Mouse (Mus musculus) heart, postnatal 25 days (tissue): Measurements from ENCODE around the gene Tubb4a. TPM values are rescaled to one million over a fixed set of nuclear protein-coding genes. Genes with fewer than 3 reads are reported as not detected.
"Not testable (repeated sequence)": the region's sequence is repeated elsewhere in the genome, so short reads cannot be mapped to it uniquely, and the experiment has no call there.

ENCODE experiments used
- DNase-seq: peaks from one replicate; pipeline ENCODE4 v3.0.0; 2022; ENCODE audit warnings: low spot score
- intact Hi-C: fragments of 180-260 bp; cut with DNase I; formaldehyde crosslinking; loops from one replicate; pipeline ENCODE4 v1.15.1; 2025
- total RNA-seq, 2 experiments: library from RNA; stranded (reverse); gene quantifications; 2 replicates each; pipeline ENCODE4 v1.2.3; 2021

Tubb4a gene
- total RNA-seq, 2 experiments from 2014 or later, result 3.2 to 3.3 TPM

DNA sequence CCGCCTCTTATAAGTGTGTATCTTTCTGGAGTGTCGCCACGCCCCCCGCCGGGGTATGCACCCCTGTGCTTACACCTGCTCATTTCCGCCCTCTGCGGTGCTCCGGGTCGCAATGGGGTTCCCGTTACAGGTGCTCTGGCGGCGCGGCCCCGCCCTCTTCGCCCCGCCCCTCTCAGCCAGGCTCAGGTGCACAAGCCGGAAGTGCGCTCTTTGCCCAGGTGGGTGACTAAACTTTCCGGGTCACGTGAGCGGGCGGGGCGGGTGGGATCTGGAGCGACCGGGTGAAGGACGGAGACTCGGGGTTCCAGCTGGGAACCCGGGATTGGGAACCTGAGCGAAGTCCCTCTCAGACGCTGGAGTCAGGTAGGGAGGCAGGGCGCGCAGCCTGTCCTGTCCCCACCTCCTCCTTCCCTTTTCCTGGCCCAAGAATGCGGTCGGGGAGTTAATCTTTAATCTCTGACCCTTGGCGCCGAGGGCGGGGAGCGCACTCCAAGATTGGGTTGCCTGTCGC, 25.5 kb downstream of the Tubb4a start:
- DNase-seq, result no peak
- intact Hi-C loops, result loop anchor here (10.0 kb wide), 1 partner anchor 273 kb away; no protein-coding TSS in a partner anchor

DNA sequence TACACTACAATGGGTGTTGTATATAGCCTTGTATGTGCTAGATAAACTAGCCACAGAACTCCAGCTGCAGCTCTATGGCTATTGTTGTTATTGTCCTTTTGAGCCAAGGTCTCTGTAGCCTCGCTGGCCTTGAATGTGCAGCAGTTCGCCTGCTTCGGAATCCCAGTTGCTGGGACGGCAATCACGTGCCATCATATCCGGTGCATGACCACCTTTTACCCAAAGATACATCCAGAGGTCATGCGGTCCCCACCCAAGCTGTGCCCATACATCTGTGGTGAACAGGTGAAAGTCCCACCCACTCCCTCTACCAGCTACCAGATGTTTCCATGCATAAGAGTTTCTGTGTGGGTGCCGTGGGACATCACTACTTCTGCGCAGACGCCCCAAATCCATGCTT, 26.5 kb downstream of the Tubb4a start:
- no peak for DNase-seq
- intact Hi-C loops, result loop anchor here (2.0 to 10.0 kb wide), 2 partner anchors 106 to 274 kb away; no protein-coding TSS in a partner anchor

- intact Hi-C loops, result loop anchor here (2.0 to 10.0 kb wide), 2 partner anchors 106 to 274 kb away; no protein-coding TSS in a partner anchor
- DNase-seq, result peak; percentile 92
Observed at GRCm38 (mm10) chr17:57060231-57060801, 27.3 kb downstream of the Tubb4a start.

GRCm38 (mm10) chr17:57059486-57059977, 28.1 kb downstream of the Tubb4a start, which contains the start of gene Slc25a23:
Gene Slc25a23, minus strand, starts transcription at chr17:57059863.
- peak; percentile 42 for DNase-seq
- intact Hi-C loops, result loop anchor here (2.0 to 5.0 kb wide), 2 partner anchors 67 to 229 kb away; partner anchors contain the start of genes Clpp and Rfx2

DNA sequence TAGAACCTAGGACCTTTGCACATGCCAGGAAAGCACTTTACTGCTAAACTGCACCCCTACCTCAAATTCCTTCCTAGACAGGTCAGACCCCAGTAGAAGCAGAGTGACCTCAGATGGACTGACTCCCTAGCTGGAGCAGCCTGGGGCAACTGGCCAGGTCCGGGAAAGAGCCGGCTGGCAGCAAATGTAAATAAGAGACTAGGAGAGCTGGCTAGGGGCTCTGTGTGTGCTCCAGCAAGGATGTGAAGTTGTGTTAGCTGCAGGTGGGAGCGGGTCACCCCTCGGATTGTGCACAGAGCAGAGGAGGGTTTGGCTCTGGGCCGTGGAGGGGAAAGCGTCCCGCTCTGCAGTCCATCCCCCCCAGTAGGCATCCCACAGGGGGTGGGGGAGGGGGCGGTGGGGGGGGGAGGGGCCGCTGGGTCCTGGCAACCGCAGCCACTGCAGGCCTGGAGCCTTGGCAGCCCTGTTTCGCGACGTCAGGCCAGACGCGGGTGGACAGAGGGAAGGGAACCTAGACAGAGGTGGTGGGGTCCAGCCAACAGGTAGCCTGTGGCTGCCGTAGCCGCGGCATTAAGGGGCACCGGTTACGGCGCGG, 28.6 kb downstream of the Tubb4a start, which contains the start of gene Crb3:
Gene Crb3, plus strand, starts transcription at position 215 of the 595 bp plus-strand sequence.
- intact Hi-C loops, result loop anchor here (2.0 to 5.0 kb wide), 2 partner anchors 67 to 228 kb away; partner anchors contain the start of genes Clpp and Rfx2

GRCm38 (mm10) chr17:57056246-57056645, 31.3 kb downstream of the Tubb4a start:
- no peak for DNase-seq
- intact Hi-C loops, result loop anchor here (5.0 kb wide), 1 partner anchor 64 kb away; the partner anchor contains the start of gene Clpp

More for the DNA sequence above, 28.6 kb downstream of the Tubb4a start, which contains the start of gene Crb3:
- DNase-seq, result no peak

- DNase-seq, intact Hi-C loops: not testable (repeated sequence)
Observed at GRCm38 (mm10) chr17:57051679-57052078, 35.9 kb downstream of the Tubb4a start.

DNA sequence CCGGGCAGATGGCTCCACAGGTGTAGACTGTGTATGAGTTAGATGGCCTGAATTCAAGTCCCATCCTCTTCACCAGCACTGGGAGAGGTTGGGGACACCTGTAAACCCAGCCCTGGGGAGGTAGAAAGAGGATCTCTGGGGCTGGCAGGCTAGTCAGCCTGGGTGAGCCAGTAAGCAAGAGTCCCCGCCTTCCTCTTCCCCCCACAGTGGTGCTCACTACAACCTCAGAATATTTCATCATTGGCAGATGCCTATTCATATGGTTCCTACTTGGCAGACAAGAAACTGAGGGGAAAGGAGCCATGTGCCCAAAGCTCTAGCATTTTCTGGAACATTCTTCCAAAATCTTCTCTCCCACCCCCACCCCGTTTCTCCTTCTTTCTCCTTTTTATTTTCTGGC, 38.8 kb downstream of the Tubb4a start:
- intact Hi-C loops, result no loop called here
- no peak for DNase-seq

GRCm38 (mm10) chr17:57047406-57047805, 40.2 kb downstream of the Tubb4a start:
- DNase-seq, result no peak
- intact Hi-C loops, result no loop called here

DNA sequence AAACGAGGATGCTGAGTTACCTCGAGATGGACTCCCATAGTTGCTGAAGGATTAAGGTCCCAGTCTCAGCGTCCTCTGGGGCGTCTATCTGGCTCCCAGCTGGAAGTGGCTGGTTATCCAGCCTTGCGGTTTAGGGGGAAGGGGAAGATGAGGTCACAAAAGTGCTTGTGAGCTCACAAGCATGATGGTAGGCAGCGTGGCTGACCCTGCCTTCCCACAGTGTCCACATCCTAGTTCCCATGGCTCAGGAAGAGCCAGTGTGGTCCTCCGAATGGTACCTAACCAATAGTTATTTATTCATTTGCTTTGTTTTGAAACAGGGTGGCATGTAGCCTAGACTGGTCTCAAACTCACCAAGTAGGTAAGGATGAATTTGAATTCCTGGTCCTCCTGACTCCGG, 46.0 kb downstream of the Tubb4a start, which contains the start of gene Slc25a41:
Gene Slc25a41, minus strand, starts transcription at position 101 of the 400 bp plus-strand sequence.
- no peak for DNase-seq
- intact Hi-C loops, result no loop called here

DNA sequence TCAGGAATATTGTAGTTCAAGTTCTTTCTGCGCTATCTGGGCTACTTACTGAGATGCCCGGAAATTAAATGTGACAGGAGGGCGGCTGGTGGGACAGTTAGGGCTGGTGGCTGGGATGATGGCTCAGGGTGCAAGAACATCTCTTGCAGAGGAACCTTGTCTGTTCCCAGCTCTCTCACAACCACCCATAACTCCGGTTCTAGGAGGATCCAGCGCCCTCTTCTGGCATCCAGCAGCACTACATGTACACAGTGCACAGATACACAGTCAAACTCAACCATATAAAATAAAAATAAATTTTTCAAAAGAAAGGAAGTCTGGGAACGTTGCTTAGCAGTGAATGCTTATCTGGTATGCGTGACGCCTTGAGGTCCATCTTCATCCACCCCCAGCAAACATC, 48.6 kb downstream of the Tubb4a start:
- intact Hi-C loops, result no loop called here
- DNase-seq, result no peak

DNA sequence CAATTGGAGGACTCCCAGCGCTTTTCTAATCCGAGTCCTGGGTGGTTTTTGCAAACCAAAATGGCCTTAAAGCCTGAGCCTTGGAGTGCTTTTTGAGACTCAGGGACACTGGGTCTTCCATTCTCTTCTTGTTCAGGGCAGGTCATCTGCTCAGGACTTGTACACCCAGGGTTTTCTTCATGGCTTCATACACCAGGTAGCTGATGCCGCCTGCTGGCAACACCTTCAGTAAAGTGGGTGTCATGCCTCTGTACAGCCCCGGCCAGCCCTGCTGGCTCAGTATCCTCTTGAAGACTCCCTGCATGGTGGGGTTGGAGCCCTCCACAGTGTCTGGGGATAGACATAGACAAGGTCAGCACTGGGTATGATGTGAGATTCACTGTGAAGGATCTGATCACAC, 54.7 kb downstream of the Tubb4a start:
- intact Hi-C loops, result no loop called here

GRCm38 (mm10) chr17:57031661-57032420, 55.7 kb downstream of the Tubb4a start:
- peak; percentile 100 for DNase-seq
- intact Hi-C loops, result no loop called here

More for the DNA sequence above, 54.7 kb downstream of the Tubb4a start:
- no peak for DNase-seq

DNA sequence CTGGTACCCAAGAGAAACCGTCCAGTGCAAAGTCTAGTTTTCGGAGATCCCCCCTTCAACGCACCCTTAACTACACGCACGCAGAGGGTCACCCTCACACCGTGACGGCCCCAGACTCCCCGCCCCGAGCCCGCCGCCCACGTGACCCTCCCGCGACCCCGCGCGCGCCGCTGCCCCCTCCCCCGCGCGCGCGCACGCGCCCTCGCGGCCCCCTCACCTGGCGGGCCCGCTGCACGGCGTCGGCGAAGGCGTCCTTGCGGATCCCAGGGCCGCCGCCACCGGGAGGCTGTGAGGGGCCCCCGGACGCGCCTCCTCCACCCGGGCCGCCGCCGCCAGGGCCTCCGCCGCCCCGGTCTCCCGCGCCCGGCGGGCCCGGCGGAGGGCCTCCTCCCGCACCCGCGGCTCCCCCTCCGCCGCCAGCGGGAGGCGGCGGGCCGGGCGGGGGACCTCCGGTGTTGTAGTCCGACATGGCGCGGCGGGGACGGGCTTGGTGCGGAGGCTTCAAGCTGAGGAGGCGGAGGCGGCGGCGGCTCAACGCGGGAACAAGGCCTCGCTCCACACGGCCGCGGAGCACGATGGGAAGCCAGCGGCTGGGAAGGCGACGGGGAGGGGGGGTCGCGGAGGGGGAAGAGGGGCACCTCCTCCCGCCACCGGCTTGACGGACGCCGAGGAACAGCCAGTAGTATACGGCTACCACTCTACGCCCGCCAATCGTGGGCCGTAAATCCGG, 56.5 kb downstream of the Tubb4a start, which contains the start of gene Khsrp:
Gene Khsrp, minus strand, starts transcription at position 592 of the 730 bp plus-strand sequence.
- no peak for DNase-seq
- intact Hi-C loops, result no loop called here

Other genes with a start within 250 kb of the Tubb4a start
- gene Acsbg2, start 213.3 kb downstream of the Tubb4a start, total RNA-seq, result not detected
- gene 1700061G19Rik, start 212.3 kb downstream of the Tubb4a start, total RNA-seq, result not detected
- gene Mllt1, start 152.4 kb downstream of the Tubb4a start, total RNA-seq, result 10 to 100 TPM; 21.6 to 21.8 TPM
- gene Acer1, start 105.7 kb downstream of the Tubb4a start, total RNA-seq, result not detected
- 10 to 100 TPM; 73.4 TPM for gene Clpp, start 97.5 kb downstream of the Tubb4a start, total RNA-seq
- gene Alkbh7, start 90.4 kb downstream of the Tubb4a start, total RNA-seq, result 10 to 100 TPM; 65.4 to 77.8 TPM
- not detected for gene Pspn, start 87.8 kb downstream of the Tubb4a start, total RNA-seq
- 10 to 100 TPM; 20.4 to 22.7 TPM for gene Gtf2f1, start 76.5 kb downstream of the Tubb4a start, total RNA-seq
- not detected for gene Gm17949, start 76.3 kb downstream of the Tubb4a start, total RNA-seq
- gene Khsrp, start 56.3 kb downstream of the Tubb4a start, total RNA-seq, result 10 to 100 TPM; 44.8 to 44.9 TPM
- not detected for gene Slc25a41, start 46.1 kb downstream of the Tubb4a start, total RNA-seq
- under 1 TPM in 1 of 2 experiments, not detected in 1; 0.78 TPM for gene Crb3, start 28.7 kb downstream of the Tubb4a start, total RNA-seq
- gene Slc25a23, start 27.9 kb downstream of the Tubb4a start, total RNA-seq, result 10 to 100 TPM; 65.1 to 75.0 TPM
- gene Dennd1c, start 9.3 kb downstream of the Tubb4a start, total RNA-seq, result 1 to 10 TPM in 1 of 2 experiments, under 1 TPM in 1; 0.96 to 2.1 TPM
- gene Tnfsf9, start 17.5 kb upstream of the Tubb4a start, total RNA-seq, result under 1 TPM; 0.28 to 0.57 TPM
- not detected for gene Cd70, start 62.0 kb upstream of the Tubb4a start, total RNA-seq
- gene Tnfsf14, start 106.4 kb upstream of the Tubb4a start, total RNA-seq, result not detected
- 10 to 100 TPM; 47.1 to 80.7 TPM for gene C3, start 140.4 kb upstream of the Tubb4a start, total RNA-seq
- 10 to 100 TPM; 26.1 to 29.5 TPM for gene Gpr108, start 160.7 kb upstream of the Tubb4a start, total RNA-seq
- 100 to 1,000 TPM in 1 of 2 experiments, 10 to 100 TPM in 1; 90.6 to 107 TPM for gene Trip10, start 161.7 kb upstream of the Tubb4a start, total RNA-seq
- 1 to 10 TPM; 1.5 to 1.7 TPM for gene Vav1, start 191.3 kb upstream of the Tubb4a start, total RNA-seq